Mouse (Mus musculus) kidney, adult 11 months (tissue): ENCODE measurements around the gene Specc1.
A peak's percentile ranks its signal among the peaks of the same experiment; 100 is the strongest.

Source experiments
- DNase-seq: peaks from one replicate; pipeline ENCODE4 v3.0.0; 2022

Specc1 gene

DNA sequence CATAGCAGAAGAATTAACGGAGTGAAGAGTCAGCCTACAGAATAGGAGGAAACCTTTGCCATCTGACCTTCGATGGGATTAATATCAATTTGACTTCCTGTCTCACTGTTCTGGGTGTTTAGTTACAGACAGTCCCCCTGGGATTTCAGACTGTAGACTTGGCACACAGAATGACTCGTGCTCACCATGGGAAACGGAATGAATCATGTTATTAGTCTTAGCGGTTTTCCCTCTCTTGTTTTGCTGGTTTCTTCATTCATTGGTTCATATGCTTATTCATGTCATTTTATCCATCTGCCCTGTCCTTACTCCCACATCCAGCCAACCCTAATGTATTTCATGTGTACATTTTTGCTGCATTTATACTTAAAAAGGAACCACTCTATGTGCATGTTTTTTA is 14.3 kb downstream of the Specc1 start:
- DNase-seq = no peak

DNA sequence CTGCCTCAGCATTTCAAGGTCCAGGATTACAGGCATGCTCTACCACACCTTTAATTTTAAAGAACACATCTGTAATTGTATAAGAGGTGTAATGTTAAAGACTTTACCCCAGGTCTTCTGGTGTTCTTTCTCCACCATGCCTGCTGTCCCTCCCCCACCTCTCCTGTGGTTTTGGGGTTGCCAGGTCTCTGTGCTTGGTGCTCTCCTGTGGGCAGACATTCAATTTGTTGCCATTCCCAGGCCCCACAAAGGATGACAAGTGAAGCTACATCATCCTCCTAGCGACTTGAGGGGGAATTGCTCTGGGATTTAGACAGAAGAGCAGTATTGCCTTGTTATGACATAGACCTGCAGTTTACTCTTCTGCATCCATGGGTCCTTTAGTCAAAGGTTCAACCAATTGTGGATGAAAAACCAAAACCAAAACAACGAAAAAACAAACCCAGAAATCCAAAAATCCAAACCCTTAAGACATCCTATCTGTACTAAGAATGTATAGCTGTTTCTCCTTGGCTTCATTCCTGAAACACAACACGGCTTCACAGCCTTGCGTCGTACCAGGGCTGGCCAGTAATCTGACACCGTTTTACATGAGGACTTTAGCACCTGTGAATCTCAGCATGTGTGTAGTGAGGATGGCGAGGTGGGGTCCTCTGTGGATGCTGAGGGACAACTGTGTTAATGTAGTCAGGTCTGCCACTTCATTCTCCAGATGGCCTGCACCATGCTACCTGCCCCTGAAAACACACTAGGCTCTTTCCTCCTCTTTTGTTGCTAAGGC is 15.1 kb downstream of the Specc1 start:
- DNase-seq = no peak

GRCm38 (mm10) chr11:61974106-61974707 is 17.6 kb downstream of the Specc1 start:
- no peak for DNase-seq

DNA sequence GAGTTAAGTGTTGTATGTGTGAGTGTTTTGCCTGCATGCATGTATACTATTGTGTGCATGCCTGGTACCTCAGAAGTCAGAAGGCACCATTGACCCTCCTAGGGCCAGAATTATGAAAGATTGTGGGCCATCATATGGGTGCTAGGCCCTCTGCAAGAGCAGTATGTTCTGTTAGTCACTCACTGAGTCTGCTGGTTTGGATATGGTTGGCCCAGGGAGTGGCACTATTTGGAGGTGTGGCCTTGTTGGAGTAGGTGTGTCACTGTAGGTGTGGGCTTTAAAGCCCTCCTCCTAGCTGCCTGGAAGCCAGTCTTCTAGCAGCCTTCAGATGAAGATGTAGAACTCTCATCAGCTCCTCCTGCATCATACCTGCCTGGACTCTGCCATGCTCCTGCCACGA is 19.2 kb downstream of the Specc1 start:
- no peak for DNase-seq

DNA sequence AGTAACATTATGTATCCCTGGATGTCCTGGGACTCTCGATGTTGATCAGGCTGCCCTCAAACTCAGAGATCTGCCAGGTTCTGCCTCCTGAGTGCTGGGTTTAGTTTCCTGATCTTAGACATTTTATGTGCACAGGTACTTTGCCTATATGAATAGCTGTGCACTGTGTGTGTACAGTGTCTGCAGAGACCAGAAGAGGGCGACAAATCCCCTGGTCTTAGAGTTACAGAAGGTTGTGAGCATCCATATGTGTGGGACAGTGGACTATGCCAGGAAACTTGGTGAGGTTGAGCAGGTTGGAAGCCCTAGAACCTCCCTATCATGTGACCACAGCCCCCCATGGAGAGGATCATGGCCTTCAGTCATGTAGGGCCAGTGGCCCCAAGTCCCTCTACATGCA is 24.7 kb downstream of the Specc1 start:
- DNase-seq = no peak

- DNase-seq = no peak
These were observed 26.3 kb downstream of the Specc1 start for GRCm38 (mm10) chr11:61982828-61983227.

GRCm38 (mm10) chr11:61986939-61987338 is 30.4 kb downstream of the Specc1 start:
- DNase-seq = no peak

DNA sequence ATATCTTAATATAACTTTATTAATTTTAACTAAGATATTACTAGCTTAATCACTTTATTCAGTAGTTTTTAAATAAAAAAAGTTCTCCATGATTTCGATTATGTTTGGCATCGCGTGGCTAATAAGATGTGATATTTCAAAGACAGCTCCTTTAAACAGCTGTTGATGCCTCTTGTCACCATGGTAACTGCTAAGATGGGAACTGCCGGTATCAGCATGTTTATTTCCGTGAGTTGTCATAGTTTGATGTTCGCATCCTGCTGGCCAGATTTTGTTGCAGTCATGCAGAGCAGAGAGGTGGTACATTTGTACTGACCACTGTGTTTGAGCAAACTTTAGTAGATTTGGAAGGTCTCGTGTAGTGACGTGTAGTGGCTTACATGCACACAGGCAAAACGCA is 33.1 kb downstream of the Specc1 start:
- peak; percentile 11 for DNase-seq

DNA sequence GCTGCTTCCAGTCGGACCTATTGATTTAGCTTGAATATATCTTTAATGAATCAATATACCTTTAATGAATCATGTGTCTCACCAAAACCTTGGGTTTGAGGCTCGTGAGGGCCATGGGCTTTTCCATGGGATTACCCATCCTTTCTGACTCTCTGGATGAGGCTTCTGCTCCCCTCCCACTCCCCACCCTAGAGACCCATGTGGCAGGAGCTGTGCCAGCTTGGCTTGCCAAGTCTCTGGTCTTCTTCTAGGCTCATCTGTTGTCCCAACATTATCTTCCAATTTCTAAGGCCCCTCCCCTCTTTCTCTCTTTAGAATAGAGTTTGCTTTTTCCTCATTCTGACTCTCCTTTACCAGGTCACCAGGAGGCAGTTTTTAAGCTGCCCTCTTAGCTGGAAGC is 35.0 kb downstream of the Specc1 start:
- no peak for DNase-seq

- no peak for DNase-seq
These were observed 36.2 kb downstream of the Specc1 start for GRCm38 (mm10) chr11:61992671-61993285.

DNA sequence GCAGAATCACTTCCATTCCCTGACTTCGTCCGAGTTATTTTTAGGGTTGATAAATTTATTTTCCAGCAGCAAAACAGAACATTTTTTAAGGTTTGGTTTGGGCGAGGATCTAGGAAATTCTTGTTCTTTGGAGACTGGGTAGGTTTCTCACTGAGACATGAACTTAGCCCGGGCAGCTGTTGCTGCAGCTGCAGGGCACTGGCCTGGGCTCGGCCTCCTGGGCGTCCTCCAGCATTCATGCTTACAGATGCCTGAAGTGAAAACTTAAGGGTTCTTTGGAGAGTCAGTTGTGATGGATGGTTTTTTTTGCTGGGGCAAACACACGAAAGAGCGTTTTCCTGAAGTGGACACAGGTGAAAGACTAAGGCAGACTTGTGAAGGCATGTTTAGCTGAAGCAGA is 42.9 kb downstream of the Specc1 start:
- DNase-seq = no peak

- no peak for DNase-seq
These were observed 43.5 kb downstream of the Specc1 start for GRCm38 (mm10) chr11:62000099-62000498.

GRCm38 (mm10) chr11:62001977-62002376 is 45.4 kb downstream of the Specc1 start:
- no peak for DNase-seq

GRCm38 (mm10) chr11:62004881-62005240 is 48.3 kb downstream of the Specc1 start:
- no peak for DNase-seq

DNA sequence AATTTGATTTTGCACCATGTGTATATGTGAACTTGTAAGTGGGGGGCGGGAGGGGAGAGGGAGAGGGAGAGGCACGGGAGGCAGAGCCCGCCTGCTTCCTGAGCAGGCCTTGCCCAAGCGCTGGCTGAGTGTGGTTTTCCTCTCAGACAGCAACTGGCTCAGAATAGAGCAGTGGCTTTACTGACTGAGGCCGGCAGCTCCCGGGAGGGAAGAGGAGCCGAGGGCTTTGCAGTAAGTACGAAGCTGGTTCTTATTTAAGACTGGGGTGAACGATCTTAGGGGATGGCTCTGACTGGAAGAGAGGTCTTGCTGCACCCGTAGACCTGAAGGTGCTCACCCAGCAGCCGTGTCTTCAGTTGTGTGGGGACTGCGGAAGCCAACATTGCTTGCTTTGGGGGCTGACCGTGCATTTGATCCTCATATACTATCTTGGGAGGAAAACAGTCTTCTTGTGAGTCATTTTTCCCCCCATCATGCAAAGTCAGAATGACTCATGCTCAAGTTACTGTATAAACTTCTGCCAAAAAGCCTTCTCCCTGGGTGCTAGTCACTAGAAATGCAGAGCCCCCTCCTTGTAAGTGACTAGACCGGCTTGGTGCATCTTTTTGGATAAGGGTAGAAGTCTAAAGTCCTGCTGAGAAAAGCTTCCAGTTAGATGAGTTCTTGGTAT is 48.8 kb downstream of the Specc1 start:
- no peak for DNase-seq

DNA sequence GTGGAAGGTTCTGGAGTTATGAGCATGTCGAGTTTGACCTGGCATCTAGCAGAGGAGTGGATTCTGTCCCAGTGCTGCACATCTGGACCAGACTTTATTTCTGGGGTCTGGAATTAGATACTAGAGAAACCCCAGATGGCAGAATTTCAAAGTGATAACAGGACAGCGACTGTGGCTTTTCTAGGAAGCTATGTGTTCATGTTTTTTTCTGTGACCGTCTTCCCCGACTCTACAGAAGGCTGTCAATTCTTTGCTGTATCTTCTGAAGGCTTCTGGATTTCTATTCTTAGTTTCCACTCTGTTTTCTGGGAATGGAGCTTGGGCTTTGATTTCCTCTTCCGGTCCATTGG is 49.3 kb downstream of the Specc1 start:
- no peak for DNase-seq

DNA sequence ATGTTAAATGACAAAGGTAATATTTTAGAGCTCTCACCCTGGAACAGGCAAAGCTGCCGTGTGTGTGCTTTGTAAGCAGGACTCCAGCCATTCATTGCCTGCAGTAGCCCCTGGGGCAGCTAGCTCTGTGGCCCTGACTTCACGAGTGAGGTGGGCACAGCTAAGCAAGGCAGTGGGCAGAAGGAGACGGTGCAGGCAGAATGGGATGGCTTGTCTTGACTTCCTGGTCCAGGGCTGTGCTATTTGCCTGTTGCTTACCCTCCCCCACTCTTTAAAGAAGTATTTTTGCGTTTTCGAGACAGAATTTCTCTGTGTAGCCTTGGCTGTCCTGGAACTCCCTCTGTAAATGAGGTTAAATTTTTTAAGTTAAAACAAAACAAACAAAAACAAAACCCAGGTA is 50.1 kb downstream of the Specc1 start:
- DNase-seq = no peak

DNA sequence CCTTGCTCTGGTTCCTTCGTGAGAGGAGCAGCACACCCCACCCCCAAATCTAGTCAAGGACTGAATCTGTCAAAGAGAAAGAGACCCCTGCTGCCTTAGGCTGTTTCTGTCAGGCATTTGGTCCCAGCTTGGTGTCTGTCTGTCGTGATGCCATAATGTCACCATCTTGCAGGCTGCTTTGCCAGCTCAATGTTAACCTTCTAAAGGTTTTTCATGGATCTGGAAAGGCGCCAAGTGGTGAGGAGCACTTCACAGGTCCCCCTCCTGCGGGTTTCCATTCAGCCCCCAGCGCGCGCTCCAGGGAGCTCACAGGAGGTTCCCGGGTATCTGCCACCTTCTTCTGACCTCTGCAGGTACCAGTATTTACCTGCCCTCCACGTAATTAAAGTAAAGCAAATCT is 51.4 kb downstream of the Specc1 start:
- DNase-seq = no peak

DNA sequence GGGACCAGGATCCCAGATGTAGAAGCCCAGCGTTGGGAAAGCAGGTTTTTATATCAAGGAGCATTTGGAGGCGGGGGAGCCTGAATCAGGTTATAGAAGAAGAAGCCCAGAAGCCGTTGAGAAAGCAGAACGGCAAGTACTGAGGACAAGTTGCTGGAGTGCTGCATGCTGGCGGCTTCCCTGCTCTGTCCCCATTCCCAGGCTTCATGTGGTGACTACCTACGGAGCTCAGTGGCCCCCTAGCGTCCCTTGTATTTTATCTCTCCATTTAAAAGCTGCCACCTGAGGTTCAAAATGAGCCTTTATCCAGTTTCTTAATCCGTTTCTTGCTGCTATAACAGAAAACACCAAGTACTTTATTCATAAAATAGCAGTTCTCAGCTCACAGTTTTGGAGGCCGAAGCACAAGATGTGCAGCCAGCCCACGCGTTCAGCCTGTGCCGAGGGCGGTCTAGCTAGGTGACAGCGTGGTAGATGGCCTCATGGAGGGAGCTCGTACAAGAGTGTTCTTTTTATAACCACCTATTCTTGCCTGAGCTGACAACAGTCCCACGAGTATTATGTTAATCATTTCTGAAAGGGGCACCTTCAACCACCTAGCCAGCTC is 54.2 kb downstream of the Specc1 start:
- DNase-seq = no peak

DNA sequence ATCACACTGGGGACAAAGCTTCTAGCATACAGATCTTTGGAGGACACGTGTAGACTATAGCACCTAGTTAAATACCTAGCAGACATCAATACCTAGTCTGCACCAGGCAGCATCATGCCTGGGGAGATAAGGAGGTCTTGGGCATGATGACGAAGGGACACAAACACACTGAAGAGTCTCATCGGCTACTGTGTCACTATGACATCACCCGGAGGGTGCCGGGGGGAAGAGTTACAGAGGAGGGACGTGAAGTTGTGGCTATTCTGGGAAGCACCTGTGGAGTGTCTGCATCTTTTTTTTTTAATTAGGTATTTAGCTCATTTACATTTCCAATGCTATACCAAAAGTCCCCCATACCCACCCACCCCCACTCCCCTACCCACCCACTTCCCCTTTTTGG is 55.5 kb downstream of the Specc1 start:
- DNase-seq = no peak

- DNase-seq = no peak
These were observed 56.9 kb downstream of the Specc1 start for GRCm38 (mm10) chr11:62013449-62013848.

DNA sequence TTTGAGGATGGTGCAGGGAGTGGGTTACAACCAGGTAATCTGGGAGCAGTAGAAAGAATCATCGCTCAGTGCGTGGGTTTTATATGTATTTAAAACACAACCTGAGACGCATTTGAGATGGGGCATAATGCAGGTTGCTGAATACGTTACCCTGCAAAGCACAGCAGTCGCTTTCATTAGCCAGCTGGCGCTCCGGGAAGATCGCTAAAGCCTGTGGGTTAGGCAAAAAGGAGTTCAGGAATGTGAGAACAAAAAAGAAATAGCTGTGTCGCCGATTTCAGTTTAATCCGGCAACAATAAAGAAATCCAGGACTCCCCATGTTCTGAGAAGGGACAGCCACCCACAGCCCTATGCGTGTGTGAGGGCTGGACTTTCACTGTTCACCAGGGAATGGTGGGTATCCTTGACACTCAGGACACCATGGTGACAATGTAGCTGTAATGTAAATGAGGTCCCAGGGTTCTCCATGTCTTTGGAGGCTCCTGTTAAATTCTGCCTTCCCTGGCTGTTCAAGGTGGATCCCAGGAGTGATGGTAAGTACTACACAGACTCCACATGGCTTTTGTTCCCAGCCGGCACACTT is 58.6 kb downstream of the Specc1 start:
- DNase-seq = no peak

DNA sequence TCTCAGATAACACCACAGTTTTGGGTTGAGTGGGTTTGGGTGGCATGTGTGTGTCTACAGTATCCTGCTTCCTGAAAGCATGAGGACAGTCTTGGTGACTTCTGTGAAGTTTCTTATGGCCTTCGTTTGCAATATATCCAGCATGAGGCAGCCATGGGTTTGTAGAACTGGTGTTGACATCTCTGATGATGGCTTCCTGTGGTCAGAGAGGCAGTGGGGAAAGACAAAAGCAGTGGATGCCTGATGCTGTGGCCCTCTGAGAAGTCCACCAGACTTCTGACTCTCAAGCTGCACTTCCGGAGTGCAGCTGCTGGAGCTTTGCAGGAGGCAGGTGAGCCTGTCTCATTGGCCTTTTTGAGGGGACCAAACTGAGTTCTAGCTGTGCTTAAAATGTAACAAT is 60.4 kb downstream of the Specc1 start:
- no peak for DNase-seq
